Mouse (Mus musculus): ENCODE measurements around the gene Gm5737. TPM values are rescaled to one million over a fixed set of nuclear protein-coding genes. Genes with fewer than 3 reads are reported as not detected.

Gm5737 gene
- polyA plus RNA-seq, 1 experiment from 2014 or later = not detected

DNA sequence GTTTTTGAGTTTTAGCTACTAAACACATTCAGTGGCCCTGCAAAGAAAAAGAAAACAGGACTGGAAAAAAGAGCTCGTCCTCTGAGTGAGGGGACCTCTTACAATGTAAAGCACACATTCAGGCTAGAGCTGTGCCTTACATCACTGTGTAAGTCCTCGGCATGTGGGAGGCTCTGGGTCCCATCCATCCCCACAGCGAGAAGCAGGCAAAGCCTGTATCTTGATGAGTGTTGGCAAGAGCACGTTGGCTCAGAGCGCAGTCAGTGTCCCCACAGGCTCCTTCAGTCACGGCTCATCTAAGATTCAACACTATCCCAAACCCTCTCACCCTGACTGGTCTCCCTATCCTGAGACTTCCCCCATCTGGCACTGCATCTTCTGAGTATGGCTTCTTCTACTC is 66.1 kb downstream of the Gm5737 start:
- Histone ChIP-seq H3K27ac (ENCODE audit: low read depth, low read length) (no peak overlapping the region), H3K4me3 (ENCODE audit: low read depth, low read length) (no peak overlapping the region), H3K9ac (ENCODE audit: low read depth, low read length) (no peak overlapping the region), H3K27me3 (ENCODE audit: control insufficient read depth, insufficient read depth, low read length) (no peaks in the 10 kb centered on the region), H3K4me2 (replicated peaks; ENCODE audit: low read depth, low read length) (no peak overlapping the region), H3K36me3 (ENCODE audit: control insufficient read depth, insufficient read depth, low read length) (no peaks in the 10 kb centered on the region), H3K9me3 (ENCODE audit: control insufficient read depth, low read length) (no peaks in the 10 kb centered on the region), H3K4me1 (replicated peaks; ENCODE audit: control insufficient read depth, insufficient read depth, low read length) (no peaks in the 10 kb centered on the region)
- ATAC-seq (ENCODE audit: low FRiP score) = no peak
- 85% methylated on average over 6 of the region's 6 CpGs for WGBS
- no peak for DNase-seq (ENCODE audit: low spot score)

- ATAC-seq (ENCODE audit: low FRiP score) (no peak), DNase-seq (ENCODE audit: low spot score) (no peak)
- Histone ChIP-seq H3K4me2 (replicated peaks; ENCODE audit: low read depth, low read length) (no peak overlapping the region), H3K36me3 (ENCODE audit: control insufficient read depth, insufficient read depth, low read length) (no peaks in the 10 kb centered on the region), H3K27ac (ENCODE audit: low read depth, low read length) (no peak overlapping the region), H3K9me3 (ENCODE audit: control insufficient read depth, low read length) (no peaks in the 10 kb centered on the region), H3K4me1 (replicated peaks; ENCODE audit: control insufficient read depth, insufficient read depth, low read length) (no peaks in the 10 kb centered on the region), H3K9ac (ENCODE audit: low read depth, low read length) (no peak overlapping the region), H3K4me3 (ENCODE audit: low read depth, low read length) (no peak overlapping the region), H3K27me3 (ENCODE audit: control insufficient read depth, insufficient read depth, low read length) (no peaks in the 10 kb centered on the region)
- WGBS = 94% methylated on average over 3 of the region's 3 CpGs
Measured at GRCm38 (mm10) chr7:120879972-120880371, 67.8 kb downstream of the Gm5737 start.

DNA sequence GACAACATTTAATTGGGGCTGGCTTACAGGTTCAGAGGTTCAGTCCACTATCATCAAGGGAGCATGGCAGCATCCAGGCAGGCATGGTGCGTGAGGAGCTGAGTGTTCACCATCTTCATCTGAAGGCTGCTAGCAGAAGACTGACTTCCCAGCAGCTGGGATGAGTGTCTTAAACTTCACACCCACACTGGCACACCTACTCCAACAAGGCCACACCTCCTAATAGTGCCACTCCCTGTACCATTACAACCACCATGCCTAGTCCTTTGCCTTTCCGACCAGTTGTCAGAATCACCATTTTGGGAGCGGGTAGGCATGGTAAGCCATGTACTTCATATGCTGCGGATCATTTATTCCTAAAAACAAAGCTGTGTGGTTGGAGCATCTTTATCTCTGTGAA is 68.6 kb downstream of the Gm5737 start:
- Histone ChIP-seq H3K27ac (ENCODE audit: low read depth, low read length) (no peak overlapping the region), H3K4me1 (replicated peaks; ENCODE audit: control insufficient read depth, insufficient read depth, low read length) (no peaks in the 10 kb centered on the region), H3K27me3 (ENCODE audit: control insufficient read depth, insufficient read depth, low read length) (no peaks in the 10 kb centered on the region), H3K4me3 (ENCODE audit: low read depth, low read length) (no peak overlapping the region), H3K4me2 (replicated peaks; ENCODE audit: low read depth, low read length) (no peak overlapping the region), H3K9me3 (ENCODE audit: control insufficient read depth, low read length) (no peaks in the 10 kb centered on the region), H3K36me3 (ENCODE audit: control insufficient read depth, insufficient read depth, low read length) (no peaks in the 10 kb centered on the region), H3K9ac (ENCODE audit: low read depth, low read length) (no peak overlapping the region)
- DNase-seq (ENCODE audit: low spot score) (no peak), ATAC-seq (ENCODE audit: low FRiP score) (no peak)
- WGBS = 97% methylated on average over 4 of the region's 4 CpGs

Other genes with a start within 250 kb of the Gm5737 start
- gene Uqcrc2, start 177.2 kb upstream of the Gm5737 start, polyA plus RNA-seq (2014; fragmentation: Nextera tagmentation; extraction: Ambion mirVana) = 200 and 206 TPM in 2 replicates
- 0.20 and 0.80 TPM in 2 replicates for gene Pdzd9, start 142.0 kb upstream of the Gm5737 start, polyA plus RNA-seq (2014; fragmentation: Nextera tagmentation; extraction: Ambion mirVana)
- 13.2 and 16.6 TPM in 2 replicates for gene Mosmo, start 134.7 kb upstream of the Gm5737 start, polyA plus RNA-seq (2014; fragmentation: Nextera tagmentation; extraction: Ambion mirVana)
- gene Vwa3a, start 73.0 kb upstream of the Gm5737 start, polyA plus RNA-seq (2014; fragmentation: Nextera tagmentation; extraction: Ambion mirVana) = 0.96 and 1.5 TPM in 2 replicates
- 8.5 and 10.2 TPM in 2 replicates for gene Eef2k, start 30.5 kb downstream of the Gm5737 start, polyA plus RNA-seq (2014; fragmentation: Nextera tagmentation; extraction: Ambion mirVana)
- gene Polr3e, start 105.4 kb downstream of the Gm5737 start, polyA plus RNA-seq (2014; fragmentation: Nextera tagmentation; extraction: Ambion mirVana) = 16.4 and 17.1 TPM in 2 replicates
- 17.9 and 19.2 TPM in 2 replicates for gene Cdr2, start 169.9 kb downstream of the Gm5737 start, polyA plus RNA-seq (2014; fragmentation: Nextera tagmentation; extraction: Ambion mirVana)
- 0.13 and 0.66 TPM in 2 replicates for gene Mfsd13b, start 170.1 kb downstream of the Gm5737 start, polyA plus RNA-seq (2014; fragmentation: Nextera tagmentation; extraction: Ambion mirVana)
- gene Mettl9, start 222.1 kb downstream of the Gm5737 start, polyA plus RNA-seq (2014; fragmentation: Nextera tagmentation; extraction: Ambion mirVana) = 266 and 279 TPM in 2 replicates